Mouse (Mus musculus) B cell, adult 62 days (primary cell): ENCODE measurements around the gene Gm10320. TPM values are rescaled to one million over a fixed set of nuclear protein-coding genes. Genes with fewer than 3 reads are reported as not detected.

Experiments
- total RNA-seq: library from RNA; stranded (reverse); gene quantifications from 4 replicates; pipeline ENCODE4 v1.2.4, GENCODE M21; 2023

Gm10320 gene
- total RNA-seq, result not detected in 4 replicates

GRCm38 (mm10) chr13:98491909-98492308, at the start of gene Gm10320:
Gene Gm10320, minus strand, starts transcription at chr13:98492001.

Other genes starting within 250 kb of the Gm10320 start
- gene Utp15, start 229.0 kb downstream of the Gm10320 start, total RNA-seq, result 67.3 to 73.3 TPM (median 71.0 TPM) in 4 replicates
- 29.4 to 37.4 TPM (median 32.5 TPM) in 4 replicates for gene Ankra2, start 228.9 kb downstream of the Gm10320 start, total RNA-seq
- gene Gm21976, start 212.1 kb downstream of the Gm10320 start, total RNA-seq, result not detected in 4 replicates
- gene Btf3, start 175.0 kb downstream of the Gm10320 start, total RNA-seq, result 412 to 433 TPM (median 421 TPM) in 4 replicates
- gene Foxd1, start 137.8 kb downstream of the Gm10320 start, total RNA-seq, result 0.24 to 0.35 TPM in 2 of 4 replicates, not detected in the others
- not detected in 4 replicates for gene Tmem174, start 145.4 kb upstream of the Gm10320 start, total RNA-seq
- not detected in 4 replicates for gene Tmem171, start 202.8 kb upstream of the Gm10320 start, total RNA-seq